ENCODE assay signal across 9 mouse cellular contexts in genomic region chr14:88470495-88471434, GRCm38 (mm10). TPM values are rescaled to one million over a fixed set of nuclear protein-coding genes. Genes with fewer than 3 reads are reported as not detected.
DNase-seq lines count a peak whose midpoint lies in the region; ATAC-seq lines count a peak whose summit lies in the region.
"Had no signal": no experiment of that assay in that cellular context is flagged by ENCODE, and none has a peak within 500 bp of the region (broad histone marks: within the 10 kb centered on the region; RNA-seq: fewer than 3 reads in every experiment).

Pcdh20 (minus strand) TSS chr14:88471396.

- H3K4me3 ChIP-seq in heart, embryonic 11.5 days (ENCODE audit: low read depth, low read length), result peak within 1 kb of the TSS; percentile 47
- peak within 1 kb of the TSS; percentile 49 for H3K4me3 ChIP-seq in lung, embryonic 15.5 days
- H3K4me3 ChIP-seq: heart, adult 2 months had no signal

- H3K27ac ChIP-seq in heart, embryonic 11.5 days (ENCODE audit: low read depth, low read length), result no peak within 1 kb of the TSS
- H3K27ac ChIP-seq in lung, embryonic 15.5 days, result no peak within 1 kb of the TSS
- H3K27ac ChIP-seq: heart, adult 2 months had no signal

- no peak within 1 kb of the TSS for H3K9ac ChIP-seq in heart, embryonic 11.5 days (ENCODE audit: low read depth, low read length)
- no peak within 1 kb of the TSS; the same call in 1 of the 2 replicates for H3K9ac ChIP-seq in lung, embryonic 15.5 days

- H3K27me3 ChIP-seq in heart, embryonic 11.5 days (ENCODE audit: control insufficient read depth, insufficient read depth, low read length), result peaks cover 11% of the 10 kb centered on the region
- peaks cover 20% of the 10 kb centered on the region; the same call in 1 of the 2 replicates for H3K27me3 ChIP-seq in lung, embryonic 15.5 days

- no peak for DNase-seq in heart, adult 8-10 months (ENCODE audit: low spot score)
- peak; percentile 69 to 75 for DNase-seq in cerebellum, postnatal 10 days
- DNase-seq in gastrocnemius, adult 18-20 months (ENCODE audit: low spot score), result peak; percentile 20
- peak; percentile 66 to 73 for DNase-seq in layer of hippocampus, adult 18-20 months (ENCODE audit: low spot score in 2 of 2)
- DNase-seq in right cerebral cortex, postnatal 10 days (ENCODE audit: low spot score in 2 of 2), result peak; percentile 67 to 70

- H3K9me3 ChIP-seq in heart, embryonic 11.5 days (replicated peaks; ENCODE audit: control insufficient read depth, low read length), result no peaks in the 10 kb centered on the region
- no peaks in the 10 kb centered on the region for H3K9me3 ChIP-seq in lung, embryonic 15.5 days

- peak; percentile 61 for ATAC-seq in heart, embryonic 11.5 days (replicated peaks; ENCODE audit: insufficient number of reproducible peaks, low FRiP score, low TSS enrichment)
- peak; percentile 92; the same call in 1 of the 2 replicates for ATAC-seq in lung, embryonic 15.5 days (ENCODE audit: borderline replicate concordance, extremely low read depth, low FRiP score, low TSS enrichment)
- no peak for ATAC-seq in CD4-positive, CD25-positive, alpha-beta regulatory T cell, adult 4 months

- no peaks in the 10 kb centered on the region for H3K36me3 ChIP-seq in heart, embryonic 11.5 days (ENCODE audit: control insufficient read depth, insufficient read depth, low read length)
- H3K36me3 ChIP-seq in lung, embryonic 15.5 days, result no peaks in the 10 kb centered on the region

- H3K4me1 ChIP-seq in heart, embryonic 11.5 days (ENCODE audit: control insufficient read depth, insufficient read depth, low read length), result no peaks in the 10 kb centered on the region
- peaks cover 14% of the 10 kb centered on the region; the same call in 1 of the 2 replicates for H3K4me1 ChIP-seq in lung, embryonic 15.5 days

- WGBS in heart, embryonic 11.5 days (ENCODE audit: insufficient replicate concordance), result 4% methylated on average over 29 of the region's 29 CpGs
- WGBS in lung, embryonic 15.5 days, result 1% methylated on average over 29 of the region's 29 CpGs

- H3K4me2 ChIP-seq in heart, embryonic 11.5 days, result peak within 1 kb of the TSS; percentile 87
- peak within 1 kb of the TSS; percentile 82 for H3K4me2 ChIP-seq in lung, embryonic 15.5 days

RNA-seq across cellular contexts. Expression of gene Pcdh20, which starts in this region (rescaled TPM):
- 0.14 and 0.23 TPM in 2 replicates for polyA plus RNA-seq in heart, embryonic 11.5 days (2014; fragmentation: Nextera tagmentation; extraction: Ambion mirVana)
- total RNA-seq in heart, adult 8-10 months (2022), result under 1 TPM; 0.34 to 0.47 (median 0.41) TPM
- total RNA-seq in gastrocnemius, adult 18-20 months (2021), result under 1 TPM; 0.28 to 0.43 TPM
- total RNA-seq in layer of hippocampus, adult 18-20 months (2021), result 100 to 1,000 TPM; 137 to 144 TPM
- polyA plus RNA-seq in lung, embryonic 15.5 days (2015; fragmentation: Nextera tagmentation; extraction: Ambion mirVana), result 3.4 and 3.8 TPM in 2 replicates
- polyA plus RNA-seq in CD4-positive, CD25-positive, alpha-beta regulatory T cell, adult 4 months (2017; shearing (Covaris generic)), result not detected

Comparison
In these comparisons a context has a peak if more than half of its experiments do, and no peak if none do; other contexts are left out.
1. RNA of gene Pcdh20 (total RNA-seq): 137 to 144 TPM in layer of hippocampus, adult 18-20 months; 0.28 to 0.43 TPM in gastrocnemius, adult 18-20 months and 0.34 to 0.47 TPM in heart, adult 8-10 months; every median in the first group is over 10 times any median in the second.
2. Peak in ATAC-seq, H3K4me3 ChIP-seq and H3K4me2 ChIP-seq in heart, embryonic 11.5 days; RNA of the gene not detected or under 1 TPM.
3. Peak in DNase-seq in gastrocnemius, adult 18-20 months; RNA of the gene not detected or under 1 TPM.